Mouse (Mus musculus) retina, embryonic 14.5 days (tissue): ENCODE results near the gene 4921539E11Rik.

Experiments
- DNase-seq: peaks from one replicate; pipeline ENCODE4 v3.0.0-alpha.2; 2015; ENCODE audit warnings: low spot score

Gene 4921539E11Rik

DNA sequence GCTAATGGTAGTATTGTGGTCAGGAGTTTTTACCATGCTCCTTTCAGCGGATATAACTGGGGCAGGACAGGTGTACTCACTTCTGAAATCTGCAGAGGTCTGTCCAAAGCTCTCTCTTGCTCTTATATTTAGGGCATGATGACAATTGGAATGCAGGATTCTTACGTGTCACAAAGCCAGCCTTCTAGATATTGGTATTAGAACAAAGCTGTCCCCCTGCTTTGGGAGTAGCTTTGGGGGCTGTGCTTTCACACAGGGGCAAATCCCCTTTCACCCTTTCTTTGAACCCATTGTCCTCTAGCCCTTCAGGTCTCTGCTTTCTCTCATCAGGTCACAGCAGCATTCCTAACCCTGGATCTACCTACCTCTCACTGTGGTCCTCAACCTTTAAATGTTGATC lies at the start of gene 4921539E11Rik:
Gene 4921539E11Rik, minus strand, starts transcription at position 101 of the 400 bp plus-strand sequence.
- DNase-seq, result no peak

DNA sequence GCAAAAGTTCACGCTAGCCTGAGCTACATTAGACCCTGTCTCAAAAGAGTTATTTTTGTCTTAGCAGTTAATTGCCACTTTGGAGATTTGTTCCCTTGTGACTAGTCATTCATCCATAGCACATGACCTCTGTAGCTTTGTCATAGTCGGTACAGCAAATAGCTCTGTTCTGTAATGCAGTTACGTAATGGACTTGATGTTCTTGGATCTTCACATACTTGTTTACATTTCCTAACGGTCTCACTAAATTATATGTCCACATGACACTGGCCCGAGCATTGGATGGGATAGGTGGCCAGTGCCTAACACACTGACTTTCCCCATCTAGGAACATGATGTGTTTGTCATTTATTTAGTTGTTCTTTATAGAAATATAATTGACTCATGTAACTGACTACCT lies 44.5 kb upstream of the 4921539E11Rik start:
- no peak for DNase-seq

DNA sequence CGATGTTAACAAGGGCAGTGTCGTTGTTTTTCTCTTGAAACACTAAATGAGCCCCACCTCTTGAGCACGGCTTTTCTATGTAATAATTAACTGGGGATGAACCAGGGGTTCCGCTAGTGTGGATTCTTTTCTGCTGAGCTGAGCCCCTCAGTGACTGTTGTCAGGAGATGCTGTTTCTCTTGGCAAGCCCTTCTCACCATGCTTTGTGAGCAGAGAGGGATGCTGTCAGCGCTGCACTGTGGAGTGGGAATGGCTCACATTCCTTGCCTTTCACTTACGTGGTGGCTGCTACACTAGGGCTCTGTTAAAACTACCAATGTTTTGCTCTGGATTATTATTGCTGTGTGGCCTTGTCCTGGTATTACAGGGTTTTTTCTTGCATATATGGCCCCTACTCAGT lies 38.7 kb upstream of the 4921539E11Rik start:
- no peak for DNase-seq

DNA sequence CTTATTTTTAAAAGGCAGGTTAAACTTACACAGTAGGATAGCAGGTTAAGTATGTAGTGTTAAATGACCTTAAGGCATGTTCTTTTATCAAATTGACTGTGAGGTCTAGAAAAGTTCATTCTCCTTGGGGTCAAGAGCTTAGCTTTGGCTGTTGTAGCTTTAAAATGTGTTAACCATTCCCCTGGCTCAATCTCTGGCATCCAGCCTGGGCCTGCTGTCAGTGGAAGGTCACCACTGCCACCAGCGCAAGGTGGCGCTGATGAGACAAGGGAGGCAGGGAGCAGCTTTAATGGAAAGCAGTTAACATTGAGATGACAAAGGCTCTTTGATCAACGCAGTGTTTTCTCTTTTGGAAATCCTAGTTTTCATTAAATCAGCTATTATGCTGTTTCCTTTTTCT lies 36.3 kb upstream of the 4921539E11Rik start:
- DNase-seq, result no peak

DNA sequence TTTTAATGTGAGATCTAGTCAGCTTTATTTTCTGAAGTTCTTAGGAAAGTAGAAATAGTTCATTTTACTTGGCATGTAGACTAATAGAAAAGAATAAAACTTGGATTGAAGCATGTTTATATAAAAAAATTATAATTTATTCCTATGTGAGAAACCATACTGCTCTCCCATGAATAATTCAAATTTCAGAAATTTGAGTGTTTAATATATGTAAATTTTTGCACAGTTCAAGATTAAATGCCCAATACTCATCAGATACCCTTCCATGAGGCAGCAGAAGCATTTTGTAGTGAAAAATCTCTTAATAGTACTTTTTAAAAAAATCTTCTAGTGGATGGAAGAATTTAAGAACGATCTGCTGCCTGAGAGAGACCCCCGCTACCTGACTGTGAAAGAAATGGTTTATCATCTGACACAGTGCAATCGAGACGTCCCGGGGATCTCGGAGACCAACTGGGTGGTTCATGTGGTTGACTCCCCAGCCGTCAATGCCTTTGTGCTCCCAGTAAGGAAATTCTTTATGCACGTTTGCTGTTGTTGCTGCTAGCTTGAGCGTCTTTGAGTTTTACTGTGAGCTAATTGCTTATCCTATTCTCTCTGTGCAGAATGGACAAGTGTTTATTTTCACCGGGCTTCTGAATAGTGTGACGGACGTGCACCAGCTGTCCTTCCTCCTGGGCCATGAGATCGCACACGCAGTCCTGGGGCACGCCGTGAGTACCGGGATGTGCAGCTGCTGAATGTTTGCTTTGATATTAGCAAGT lies 34.2 kb upstream of the 4921539E11Rik start:
- no peak for DNase-seq

DNA sequence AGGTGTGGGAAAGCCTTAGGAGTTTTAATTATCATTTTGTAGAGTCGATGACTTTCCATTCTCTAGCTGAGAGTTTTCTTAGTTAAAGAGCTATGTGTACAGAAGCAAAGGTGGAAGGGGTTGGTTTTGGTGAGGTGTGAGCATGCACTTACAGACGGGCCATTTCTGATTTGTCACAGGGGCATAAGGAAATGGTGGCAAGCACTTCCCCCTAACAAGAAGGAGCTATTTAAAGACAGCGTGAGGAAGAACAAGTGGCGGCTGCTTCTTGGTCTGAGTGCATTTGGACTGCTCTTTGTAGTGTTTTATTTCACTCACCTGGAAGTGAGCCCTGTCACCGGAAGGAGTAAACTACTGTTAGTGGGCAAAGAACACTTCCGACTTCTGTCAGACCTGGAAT lies 30.8 kb upstream of the 4921539E11Rik start:
- no peak for DNase-seq

DNA sequence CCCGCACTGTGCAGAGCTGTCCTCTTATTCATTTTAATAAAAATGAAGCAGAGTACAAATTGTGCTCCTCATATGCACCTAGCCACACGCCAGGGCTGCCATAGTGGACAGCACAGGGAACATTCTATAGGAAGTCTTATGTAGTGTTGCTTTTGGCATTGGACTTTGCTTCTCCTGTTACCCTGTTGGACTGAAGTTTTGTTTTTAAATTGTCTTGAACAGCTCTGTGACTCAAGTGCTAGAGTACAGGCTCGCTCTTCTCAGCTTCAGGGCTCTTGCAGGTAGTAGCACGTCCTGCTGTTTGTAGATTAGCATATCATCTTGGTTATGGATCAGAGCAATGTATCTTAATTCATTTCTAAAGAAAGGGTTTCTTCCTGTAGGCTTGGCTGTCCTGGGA lies 25.2 kb upstream of the 4921539E11Rik start:
- DNase-seq, result no peak

DNA sequence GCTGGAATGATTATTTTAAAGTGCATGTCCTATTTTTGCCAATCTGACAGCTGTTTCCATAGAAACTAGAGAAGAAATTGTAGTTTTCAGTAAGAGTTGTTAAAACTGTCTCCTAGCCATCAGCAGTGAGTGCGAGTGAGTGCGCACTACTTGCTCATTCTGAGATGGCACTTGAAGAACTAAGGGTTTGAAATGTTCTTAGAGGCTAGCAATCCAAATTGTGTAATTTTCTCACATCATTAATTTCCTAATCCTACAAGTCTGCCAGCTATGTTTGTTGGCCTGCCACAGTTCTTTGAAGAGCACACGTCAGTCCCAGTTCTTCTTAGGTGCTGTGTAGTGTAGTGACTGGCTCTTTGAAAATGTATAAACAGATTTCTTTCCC lies 23.9 kb upstream of the 4921539E11Rik start:
- no peak for DNase-seq

DNA sequence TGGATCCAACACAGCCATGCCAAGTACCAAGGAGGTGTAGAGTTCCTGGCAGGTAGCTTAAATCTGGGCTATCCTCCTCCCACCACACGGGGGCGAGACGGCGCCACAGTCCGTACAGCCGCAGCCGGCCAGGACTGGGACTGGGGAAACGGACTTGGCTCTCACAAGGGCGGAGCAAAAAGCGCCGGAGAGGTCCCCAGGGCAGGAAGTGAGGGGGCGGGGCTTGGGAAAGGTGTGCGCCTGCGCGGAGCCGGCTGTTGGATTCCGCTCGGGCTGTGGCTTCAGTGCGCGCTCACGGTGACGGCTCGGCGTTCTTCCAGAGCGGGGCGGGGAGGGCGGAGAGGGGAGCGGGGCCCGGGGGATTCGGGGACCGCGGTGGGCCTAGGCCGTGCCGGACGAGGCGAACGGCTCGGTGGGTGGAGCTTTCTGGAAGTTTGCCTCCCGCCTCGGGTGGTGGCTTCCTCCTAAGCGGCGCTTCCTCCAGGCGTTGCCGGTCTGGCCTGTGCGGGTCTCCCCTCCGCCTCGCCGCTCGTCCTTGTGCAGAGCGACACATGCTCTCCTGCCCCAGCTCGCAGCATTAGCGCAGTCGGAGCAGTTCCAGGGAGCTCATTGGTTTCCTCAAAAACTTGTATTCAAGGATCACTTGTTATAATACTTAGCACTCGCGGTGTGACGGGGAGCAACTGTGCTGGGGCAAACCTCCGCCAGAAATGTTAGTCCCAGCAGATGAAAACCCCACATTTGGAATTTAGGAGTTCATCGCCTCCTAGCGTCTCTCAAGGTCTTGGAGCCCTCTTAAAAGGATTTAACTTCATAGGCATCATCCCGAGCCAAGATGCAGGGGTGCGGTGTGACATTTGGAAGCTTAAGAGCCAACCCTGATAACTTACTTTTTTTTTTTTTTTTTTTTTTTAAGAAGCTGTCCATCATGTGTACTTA lies 23.2 kb upstream of the 4921539E11Rik start, which contains the start of gene Oma1:
Gene Oma1, plus strand, starts transcription at position 226 of the 939 bp plus-strand sequence.
- peak; percentile 99 for DNase-seq

DNA sequence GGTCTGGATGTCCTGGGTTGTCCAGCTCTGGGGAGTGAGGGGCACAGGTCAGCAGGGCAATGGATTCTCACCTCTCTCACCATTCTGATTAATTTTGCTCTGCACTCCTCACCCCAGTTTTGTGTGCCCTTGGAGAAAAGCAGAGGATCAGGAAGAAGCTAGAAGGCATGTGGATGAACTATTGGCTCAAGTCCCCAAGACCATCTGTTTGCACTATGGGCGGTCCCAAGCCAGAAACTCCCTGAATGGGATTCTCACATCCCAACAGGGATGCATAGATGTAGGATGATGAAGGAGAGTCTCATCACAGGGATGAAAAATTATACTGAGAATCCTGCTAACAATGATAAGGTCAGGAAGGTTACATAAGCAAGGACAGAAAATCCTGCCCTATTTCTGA lies 13.2 kb upstream of the 4921539E11Rik start:
- DNase-seq, result no peak

DNA sequence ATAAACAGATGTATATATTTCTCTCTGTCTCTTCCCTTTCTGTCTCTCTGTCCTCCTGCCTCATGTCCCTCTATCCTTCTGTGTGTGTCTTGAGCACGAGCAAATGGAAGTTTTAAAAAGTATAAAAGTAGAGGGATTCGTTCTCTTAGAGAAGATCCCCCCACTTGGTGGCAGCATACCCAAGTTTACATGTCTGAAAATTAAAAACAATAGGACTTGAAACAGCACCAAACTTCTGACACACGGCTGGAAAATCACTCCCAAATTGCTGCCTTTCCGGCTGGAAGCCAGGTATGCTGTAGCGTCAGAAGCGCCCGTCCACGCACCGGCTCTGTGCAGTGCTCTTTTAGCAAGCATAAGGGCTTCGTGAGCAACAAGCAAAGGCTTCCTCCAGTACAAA lies 8.7 kb upstream of the 4921539E11Rik start:
- no peak for DNase-seq

DNA sequence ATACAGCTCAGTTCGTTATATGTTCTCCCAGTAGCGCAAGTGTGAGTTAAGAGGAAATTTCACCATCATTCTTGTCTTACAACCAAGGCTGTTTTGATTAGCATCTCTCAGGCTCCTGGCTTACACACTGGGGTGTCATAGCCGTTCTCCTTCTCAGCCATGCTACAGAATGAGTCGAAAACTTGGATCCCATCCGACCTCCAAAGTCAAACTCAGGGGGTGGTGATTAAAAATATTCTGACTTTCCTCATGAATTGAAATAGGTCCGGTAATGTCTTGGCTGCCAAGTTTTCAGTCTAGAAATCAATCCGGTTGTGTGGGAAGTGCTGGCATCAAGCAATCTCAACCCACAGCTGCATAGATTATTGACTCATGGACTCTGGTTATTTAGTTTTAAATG lies 2.3 kb downstream of the 4921539E11Rik start:
- DNase-seq, result no peak

DNA sequence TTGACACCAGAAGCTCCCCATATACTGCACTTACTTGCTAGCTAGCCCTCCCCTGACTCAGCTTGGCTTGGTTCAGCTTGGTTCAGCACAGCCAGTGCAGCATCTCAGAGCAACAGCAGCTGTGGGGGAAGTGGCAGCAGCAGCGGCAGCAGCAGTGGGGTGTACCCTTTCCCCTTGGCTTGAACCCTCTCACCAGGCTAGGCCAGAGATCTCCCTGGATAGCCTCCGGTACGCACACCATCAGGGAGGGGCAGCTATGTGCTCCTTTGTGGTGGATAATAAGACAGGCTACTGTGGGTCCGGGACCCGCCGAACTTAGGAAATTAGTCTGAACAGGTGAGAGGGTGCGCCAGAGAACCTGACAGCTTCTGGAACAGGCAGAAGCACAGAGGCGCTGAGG lies 17.6 kb downstream of the 4921539E11Rik start:
- no peak for DNase-seq

DNA sequence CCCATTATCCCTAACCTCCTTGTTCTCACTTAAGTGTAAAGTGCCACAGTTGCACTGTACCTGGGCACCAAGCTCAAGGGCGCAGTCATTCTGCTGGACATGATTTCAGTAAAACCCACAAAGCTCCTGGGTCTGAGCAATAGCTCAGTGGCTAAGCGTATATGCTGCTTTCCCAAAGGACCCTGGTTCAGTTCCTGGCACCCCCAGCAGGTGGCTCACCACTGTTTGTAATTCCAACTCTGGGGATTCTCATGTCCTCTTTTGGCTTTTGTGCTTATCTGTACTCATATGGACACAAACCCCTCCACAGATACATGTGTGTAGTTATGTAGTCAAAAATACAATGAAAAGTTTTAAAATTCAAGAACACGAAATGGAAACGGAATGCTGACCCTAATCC lies 21.3 kb downstream of the 4921539E11Rik start:
- DNase-seq, result no peak

DNA sequence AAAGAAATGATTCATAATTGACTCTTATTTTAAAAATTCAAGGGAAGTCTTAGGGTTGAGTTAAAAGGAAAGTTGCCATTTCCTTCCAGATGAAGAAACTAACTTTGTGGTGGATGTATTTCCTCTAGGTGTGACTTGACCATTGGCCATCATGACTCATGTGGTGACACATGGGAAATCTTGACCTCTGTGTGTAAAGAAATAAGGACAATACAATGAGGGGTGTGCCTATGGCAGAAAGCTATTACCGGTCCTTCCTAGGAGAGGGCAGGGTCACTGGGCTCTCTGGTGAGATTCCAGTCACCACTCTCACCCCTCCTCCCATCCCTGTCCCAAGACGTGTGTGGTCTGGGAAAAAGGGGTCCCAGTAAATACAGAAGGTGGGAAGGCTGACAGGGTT lies 25.5 kb downstream of the 4921539E11Rik start:
- no peak for DNase-seq

DNA sequence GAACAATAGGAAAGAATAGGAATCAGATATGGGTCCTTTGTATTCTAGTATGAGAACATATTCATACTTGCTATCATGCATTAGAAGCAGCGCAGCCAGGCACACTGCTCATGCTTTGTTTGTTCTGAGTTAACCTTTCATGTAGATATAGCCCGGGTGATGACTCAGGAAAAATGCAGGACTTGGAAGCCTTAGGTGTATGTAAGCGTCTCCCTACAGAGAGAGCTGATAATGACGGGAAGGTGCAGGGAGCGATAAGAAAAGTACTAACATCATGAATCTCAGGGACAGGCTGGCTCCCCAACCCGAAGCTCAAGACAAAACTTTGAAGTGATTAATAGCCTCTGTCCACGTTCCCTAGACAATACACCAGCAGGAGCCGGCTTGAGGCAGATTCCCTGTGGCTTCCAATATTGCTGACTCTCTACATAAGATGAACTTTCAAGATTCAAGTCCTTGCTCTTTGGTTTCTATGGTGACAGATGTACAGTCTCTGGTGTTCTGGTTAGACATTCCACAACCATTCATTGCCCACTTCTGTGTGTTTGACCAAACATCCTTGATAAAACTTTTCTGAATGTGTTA lies 26.8 kb downstream of the 4921539E11Rik start:
- no peak for DNase-seq

DNA sequence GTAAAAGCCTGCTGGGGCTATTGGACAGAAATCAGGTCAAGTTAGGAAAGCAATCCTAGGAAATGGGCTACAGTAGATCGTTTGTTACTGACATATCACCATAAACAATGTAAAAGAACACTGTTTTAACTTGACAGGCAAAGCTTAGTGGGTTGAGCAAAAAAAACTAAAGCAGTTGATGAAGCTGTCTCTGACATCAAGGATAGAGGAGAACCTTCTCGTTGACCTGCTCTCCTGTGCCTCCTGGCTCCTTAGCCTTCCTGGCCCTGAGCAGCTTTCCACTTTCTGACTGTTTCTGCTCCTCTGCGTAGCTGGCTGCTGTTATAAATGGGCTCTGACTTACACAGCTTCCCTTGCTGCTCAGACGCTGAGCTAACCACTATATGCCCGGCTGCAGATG lies 27.3 kb downstream of the 4921539E11Rik start:
- no peak for DNase-seq

DNA sequence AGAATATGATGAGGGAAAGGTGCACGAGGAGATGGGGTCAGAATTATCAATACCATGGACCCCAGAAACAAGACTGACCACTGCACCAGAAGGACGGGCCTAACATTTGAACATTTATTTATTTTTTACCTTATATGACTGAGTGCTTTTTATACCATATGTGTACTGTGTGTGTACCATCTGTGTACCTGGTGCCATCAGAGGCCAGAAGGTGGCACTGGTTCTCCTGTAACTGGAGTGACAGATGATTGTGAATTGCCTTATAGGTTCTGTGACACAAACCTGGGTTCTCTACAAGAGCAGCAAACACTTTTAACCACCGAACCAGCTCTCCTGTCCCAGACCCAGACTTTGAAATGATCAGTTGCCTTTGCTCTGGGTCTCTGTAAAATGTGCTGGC lies 31.8 kb downstream of the 4921539E11Rik start:
- no peak for DNase-seq

DNA sequence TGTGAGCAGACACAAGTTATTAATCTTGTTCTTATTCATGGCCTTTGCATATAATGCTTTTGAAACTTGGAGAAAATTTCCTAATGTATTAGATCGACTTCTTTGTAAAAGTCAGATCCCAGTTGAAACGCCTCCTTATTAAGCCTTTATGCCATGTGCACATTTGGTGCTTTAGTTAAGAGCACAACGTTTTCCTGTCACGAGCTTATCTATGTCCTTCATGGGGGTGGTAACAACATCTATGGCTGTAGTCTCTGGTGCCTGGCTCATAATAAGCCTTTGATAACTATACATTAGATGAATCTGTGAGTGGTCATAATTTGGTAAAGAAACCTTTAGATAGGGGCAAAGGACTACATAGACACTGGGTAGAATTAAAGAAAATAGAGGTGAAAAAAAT lies 36.8 kb downstream of the 4921539E11Rik start:
- DNase-seq, result no peak

DNA sequence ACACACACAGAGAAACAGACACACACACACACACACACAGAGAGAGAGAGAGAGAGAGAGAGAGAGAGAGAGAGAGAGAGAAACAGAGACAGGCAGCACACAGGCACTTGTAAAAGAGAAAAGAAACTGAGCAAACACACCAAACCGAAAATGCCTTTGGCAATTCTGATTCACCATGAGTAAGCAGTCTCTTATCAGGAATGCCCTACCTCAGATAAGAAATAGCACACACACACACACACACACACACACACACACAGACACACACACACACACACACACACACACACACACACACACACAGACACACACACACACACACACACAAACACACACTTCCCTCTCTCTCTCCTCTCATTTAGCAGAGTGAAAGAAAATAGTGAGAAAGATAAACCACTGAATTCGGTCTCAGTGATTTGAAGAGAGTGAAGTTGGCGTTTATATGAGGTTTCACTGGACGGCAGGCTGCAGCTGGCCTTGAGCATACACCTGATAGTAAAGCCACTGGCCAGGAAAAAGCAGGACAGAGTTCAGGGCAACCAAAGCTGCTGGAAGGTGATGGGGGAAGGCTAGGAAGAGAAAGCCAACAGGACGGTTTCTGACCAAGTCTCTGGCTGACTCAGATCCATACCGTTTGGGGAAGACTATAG lies 41.1 kb downstream of the 4921539E11Rik start:
- no peak for DNase-seq

DNA sequence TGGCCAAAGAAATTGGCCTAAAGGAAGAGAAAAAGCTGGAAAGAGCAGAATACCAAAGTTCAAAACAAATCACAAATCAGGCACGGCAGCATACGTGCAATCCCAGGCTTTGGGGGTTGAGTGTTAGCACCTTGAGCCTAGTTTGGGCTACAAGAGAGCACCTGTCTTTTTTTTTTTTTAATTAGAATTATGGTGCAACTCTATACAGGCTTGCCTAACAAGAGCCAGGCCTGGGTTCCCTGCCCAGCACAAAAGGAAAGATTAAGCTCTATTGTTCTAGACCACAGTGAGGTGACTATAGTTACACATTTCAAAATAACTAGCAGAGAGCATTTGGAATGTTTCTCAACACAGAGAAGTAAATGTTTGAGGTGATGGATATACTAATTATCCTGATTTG lies 42.9 kb downstream of the 4921539E11Rik start:
- no peak for DNase-seq

DNA sequence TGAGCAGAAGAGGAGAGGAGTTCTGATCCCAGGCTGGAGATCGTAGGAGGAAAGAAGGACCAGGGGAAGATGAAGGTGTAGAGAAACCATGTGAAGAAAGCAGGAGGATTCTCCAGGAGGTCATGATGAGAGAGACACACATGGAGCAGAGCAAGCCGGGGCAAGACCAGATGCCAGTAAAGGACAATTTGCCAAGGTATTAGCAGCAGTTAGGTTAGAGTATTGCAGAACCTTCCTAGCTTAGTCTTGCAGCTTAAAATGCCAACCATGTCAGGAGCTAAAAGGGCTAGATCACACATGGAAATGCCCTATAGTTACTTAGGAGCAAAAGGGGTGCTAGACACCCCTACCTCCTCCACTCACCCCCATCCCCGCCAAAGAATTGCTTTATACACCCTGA lies 43.4 kb downstream of the 4921539E11Rik start:
- no peak for DNase-seq
